Mouse (Mus musculus) heart, embryonic 11.5 days (tissue): ENCODE data around the gene Atp6v1g2. TPM values are rescaled to one million over a fixed set of nuclear protein-coding genes. Genes with fewer than 3 reads are reported as not detected.

ENCODE experiments used
- microRNA-seq: library from miRNA; unstranded; fragments of <30 nt; microRNA quantifications from one replicate; pipeline ENCODE4, GENCODE M21; 2016; ENCODE audit warnings: borderline number of aligned reads
- polyA plus RNA-seq: library from polyadenylated mRNA; unstranded; fragments of >200 nt; fragmentation: Nextera tagmentation; extraction: Ambion mirVana; gene quantifications from 2 replicates; pipeline ENCODE4 v1.2.1, GENCODE M21; 2014

The Atp6v1g2 gene
- polyA plus RNA-seq, 1 experiment from 2014 or later = 10.1 TPM

Small RNAs within 50 kb of the gene (microRNA-seq; reads per million reads assigned to microRNA genes)
- not detected for gene Mir6973a
- gene Mir6974 = not detected
- gene Mir6975 = 1.8 reads per million, percentile 23 among the genes with 10 or more reads in this experiment
- gene Mir8094 = 0.81 reads per million, percentile 9 among the genes with 10 or more reads in this experiment

Other genes with a start within 250 kb of the Atp6v1g2 start
- gene Vars, start 232.7 kb upstream of the Atp6v1g2 start, polyA plus RNA-seq = 55.7 and 59.7 TPM in 2 replicates
- 0.20 and 0.27 TPM in 2 replicates for gene Vwa7, start 217.1 kb upstream of the Atp6v1g2 start, polyA plus RNA-seq
- 1.8 and 2.1 TPM in 2 replicates for gene Sapcd1, start 205.6 kb upstream of the Atp6v1g2 start, polyA plus RNA-seq
- gene Msh5, start 186.9 kb upstream of the Atp6v1g2 start, polyA plus RNA-seq = 4.4 and 4.6 TPM in 2 replicates
- gene Clic1, start 183.7 kb upstream of the Atp6v1g2 start, polyA plus RNA-seq = 86.4 and 228 TPM in 2 replicates
- gene Ddah2, start 174.6 kb upstream of the Atp6v1g2 start, polyA plus RNA-seq = 213 and 217 TPM in 2 replicates
- gene Ly6g6c, start 168.3 kb upstream of the Atp6v1g2 start, polyA plus RNA-seq = not detected in 2 replicates
- gene Mpig6b, start 167.5 kb upstream of the Atp6v1g2 start, polyA plus RNA-seq = 1.4 and 1.8 TPM in 2 replicates
- 0.42 TPM in 1 of 2 replicates, not detected in the other for gene Ly6g6e, start 156.8 kb upstream of the Atp6v1g2 start, polyA plus RNA-seq
- gene Ly6g6d, start 155.6 kb upstream of the Atp6v1g2 start, polyA plus RNA-seq = 2.0 and 2.2 TPM in 2 replicates
- 1.8 TPM in 2 replicates for gene Ly6g6f, start 148.1 kb upstream of the Atp6v1g2 start, polyA plus RNA-seq
- gene Abhd16a, start 144.4 kb upstream of the Atp6v1g2 start, polyA plus RNA-seq = 47.4 and 51.2 TPM in 2 replicates
- gene Ly6g5c, start 125.4 kb upstream of the Atp6v1g2 start, polyA plus RNA-seq = not detected in 2 replicates
- gene Ly6g5b, start 118.2 kb upstream of the Atp6v1g2 start, polyA plus RNA-seq = 0.36 and 0.56 TPM in 2 replicates
- 15.7 and 17.2 TPM in 2 replicates for gene Gpank1, start 112.2 kb upstream of the Atp6v1g2 start, polyA plus RNA-seq
- 221 and 222 TPM in 2 replicates for gene Csnk2b, start 111.6 kb upstream of the Atp6v1g2 start, polyA plus RNA-seq
- 8.4 and 10.8 TPM in 2 replicates for gene D17H6S53E, start 107.3 kb upstream of the Atp6v1g2 start, polyA plus RNA-seq
- gene Apom, start 101.6 kb upstream of the Atp6v1g2 start, polyA plus RNA-seq = 2.3 and 12.9 TPM in 2 replicates
- 72.5 and 77.4 TPM in 2 replicates for gene Bag6, start 98.5 kb upstream of the Atp6v1g2 start, polyA plus RNA-seq
- gene Prrc2a, start 68.8 kb upstream of the Atp6v1g2 start, polyA plus RNA-seq = 128 and 163 TPM in 2 replicates
- 2.7 and 4.2 TPM in 2 replicates for gene Aif1, start 57.6 kb upstream of the Atp6v1g2 start, polyA plus RNA-seq
- 4.9 and 5.0 TPM in 2 replicates for gene Lst1, start 45.2 kb upstream of the Atp6v1g2 start, polyA plus RNA-seq
- 0.42 TPM in 1 of 2 replicates, not detected in the other for gene Ltb, start 39.2 kb upstream of the Atp6v1g2 start, polyA plus RNA-seq
- not detected in 2 replicates for gene Tnf, start 31.7 kb upstream of the Atp6v1g2 start, polyA plus RNA-seq
- not detected in 2 replicates for gene Lta, start 28.3 kb upstream of the Atp6v1g2 start, polyA plus RNA-seq
- 0.44 TPM in 1 of 2 replicates, not detected in the other for gene Gm16181, start 12.8 kb upstream of the Atp6v1g2 start, polyA plus RNA-seq
- 2.3 and 4.9 TPM in 2 replicates for gene Nfkbil1, start 2.1 kb downstream of the Atp6v1g2 start, polyA plus RNA-seq
- gene Ddx39b, start 8.1 kb downstream of the Atp6v1g2 start, polyA plus RNA-seq = 317 and 318 TPM in 2 replicates
- gene H2-D1, start 29.1 kb downstream of the Atp6v1g2 start, polyA plus RNA-seq = 21.0 and 29.1 TPM in 2 replicates
- gene H2-Q1, start 86.7 kb downstream of the Atp6v1g2 start, polyA plus RNA-seq = 0.18 and 0.53 TPM in 2 replicates
- gene H2-Q2, start 108.6 kb downstream of the Atp6v1g2 start, polyA plus RNA-seq = 9.0 and 10.1 TPM in 2 replicates
- gene H2-Q4, start 146.0 kb downstream of the Atp6v1g2 start, polyA plus RNA-seq = 1.8 and 2.7 TPM in 2 replicates
- 0.38 and 0.39 TPM in 2 replicates for gene H2-Q6, start 191.2 kb downstream of the Atp6v1g2 start, polyA plus RNA-seq
- gene H2-Q7, start 205.5 kb downstream of the Atp6v1g2 start, polyA plus RNA-seq = 0.84 and 2.6 TPM in 2 replicates
- gene H2-Q10, start 236.4 kb downstream of the Atp6v1g2 start, polyA plus RNA-seq = 0.20 and 1.4 TPM in 2 replicates